Mouse (Mus musculus): ENCODE data around the gene Platr17. TPM values are rescaled to one million over a fixed set of nuclear protein-coding genes. Genes with fewer than 3 reads are reported as not detected.

Gene Platr17
- total RNA-seq, 1 experiment from 2014 or later, result 1.5 TPM

DNA sequence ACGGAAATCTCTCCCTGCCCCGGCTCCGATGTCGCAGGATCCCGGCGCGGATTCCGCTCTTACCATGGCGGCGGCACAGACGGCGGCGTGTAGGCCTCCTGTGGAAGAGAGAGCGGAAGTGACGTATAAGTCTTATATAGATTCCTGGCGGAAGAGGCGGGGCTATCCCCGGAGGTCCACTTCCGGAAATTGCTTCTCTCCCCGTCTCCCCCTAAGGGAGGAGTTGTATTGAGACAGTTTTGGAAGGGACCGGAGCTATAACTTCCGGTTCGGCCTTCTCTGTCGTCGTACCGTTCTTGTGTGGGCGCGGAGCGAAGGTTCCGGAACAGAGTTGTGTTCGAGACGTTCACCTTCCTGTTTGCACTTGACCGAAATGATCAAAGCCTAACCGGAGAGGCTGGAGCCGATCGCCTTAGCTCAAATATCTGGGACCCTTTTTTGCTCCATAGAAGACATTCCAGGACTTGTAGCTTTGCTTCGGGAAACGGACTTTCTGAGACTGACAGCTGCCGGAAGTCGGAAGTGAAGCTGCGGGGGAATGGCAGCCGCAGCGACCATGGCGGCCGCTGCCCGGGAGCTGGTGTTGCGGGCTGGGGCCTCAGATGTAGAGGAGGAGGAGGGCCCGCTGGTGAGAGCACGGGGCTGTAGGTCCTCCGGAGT lies 50.8 kb downstream of the Platr17 start, which contains the start of the genes Vps52 and Rps18:
Vps52 (plus strand) TSS at position 258 of the 660 bp plus-strand sequence.
Rps18 (minus strand) TSS at position 447 of the 660 bp plus-strand sequence.
- peak; percentile 79 for ATAC-seq (replicated peaks; ENCODE audit: low read depth, poor library complexity, severe bottlenecking)

Other genes with a start within 250 kb of the Platr17 start
- 414 and 543 TPM in 2 replicates for gene Hnrnpm, start 218.3 kb upstream of the Platr17 start, total RNA-seq (2017)
- gene March2, start 186.5 kb upstream of the Platr17 start, total RNA-seq (2017), result 31.5 and 35.0 TPM in 2 replicates
- 42.5 and 65.0 TPM in 2 replicates for gene Rab11b, start 144.6 kb upstream of the Platr17 start, total RNA-seq (2017)
- 5.9 and 14.2 TPM in 2 replicates for gene Angptl4, start 123.3 kb upstream of the Platr17 start, total RNA-seq (2017)
- gene Kank3, start 94.6 kb upstream of the Platr17 start, total RNA-seq (2017), result 4.6 and 5.5 TPM in 2 replicates
- gene Rps28, start 80.6 kb upstream of the Platr17 start, total RNA-seq (2017), result 2,900 and 3,215 TPM in 2 replicates
- gene Ndufa7, start 80.6 kb upstream of the Platr17 start, total RNA-seq (2017), result 107 and 132 TPM in 2 replicates
- 9.5 and 20.2 TPM in 2 replicates for gene Cd320, start 62.0 kb upstream of the Platr17 start, total RNA-seq (2017)
- not detected in 2 replicates for gene Gm7029, start 31.3 kb upstream of the Platr17 start, total RNA-seq (2017)
- 29.6 and 37.5 TPM in 2 replicates for gene Kifc1, start 14.5 kb upstream of the Platr17 start, total RNA-seq (2017)
- gene Daxx, start 4.3 kb downstream of the Platr17 start, total RNA-seq (2017), result 24.1 and 44.4 TPM in 2 replicates
- 42.2 and 56.4 TPM in 2 replicates for gene Tapbp, start 10.8 kb downstream of the Platr17 start, total RNA-seq (2017)
- gene Zbtb22, start 10.8 kb downstream of the Platr17 start, total RNA-seq (2017), result 16.6 and 24.1 TPM in 2 replicates
- 21.2 and 22.5 TPM in 2 replicates for gene Rgl2, start 24.4 kb downstream of the Platr17 start, total RNA-seq (2017)
- 128 and 170 TPM in 2 replicates for gene Pfdn6, start 35.2 kb downstream of the Platr17 start, total RNA-seq (2017)
- gene Wdr46, start 35.5 kb downstream of the Platr17 start, total RNA-seq (2017), result 50.0 and 62.5 TPM in 2 replicates
- 2.6 and 2.7 TPM in 2 replicates for gene B3galt4, start 46.4 kb downstream of the Platr17 start, total RNA-seq (2017)
- gene Vps52, start 50.7 kb downstream of the Platr17 start, total RNA-seq (2017), result 13.0 and 16.4 TPM in 2 replicates
- gene Rps18, start 50.9 kb downstream of the Platr17 start, total RNA-seq (2017), result 1,549 and 1,746 TPM in 2 replicates
- gene H2-K1, start 95.2 kb downstream of the Platr17 start, total RNA-seq (2017), result 983 and 1,076 TPM in 2 replicates
- 11.9 and 12.8 TPM in 2 replicates for gene Ring1, start 119.5 kb downstream of the Platr17 start, total RNA-seq (2017)
- 43.8 and 60.6 TPM in 2 replicates for gene H2-Ke6, start 122.9 kb downstream of the Platr17 start, total RNA-seq (2017)
- 70.5 and 100 TPM in 2 replicates for gene Slc39a7, start 126.5 kb downstream of the Platr17 start, total RNA-seq (2017)
- gene Rxrb, start 126.7 kb downstream of the Platr17 start, total RNA-seq (2017), result 34.1 and 36.3 TPM in 2 replicates
- 4.1 and 10.4 TPM in 2 replicates for gene Col11a2, start 134.3 kb downstream of the Platr17 start, total RNA-seq (2017)
- 7.8 and 10.5 TPM in 2 replicates for gene H2-Oa, start 187.2 kb downstream of the Platr17 start, total RNA-seq (2017)
- gene H2-DMa, start 214.4 kb downstream of the Platr17 start, total RNA-seq (2017), result 90.2 and 104 TPM in 2 replicates
- 347 and 388 TPM in 2 replicates for gene Brd2, start 217.5 kb downstream of the Platr17 start, total RNA-seq (2017)
- gene H2-DMb2, start 238.2 kb downstream of the Platr17 start, total RNA-seq (2017), result 3.3 and 5.5 TPM in 2 replicates
- gene H2-DMb1, start 247.9 kb downstream of the Platr17 start, total RNA-seq (2017), result 31.9 and 35.1 TPM in 2 replicates

Measured in common myeloid progenitor, adult 5-6 weeks (primary cell).